Mouse (Mus musculus): ENCODE results near the gene Lamtor3. TPM values are rescaled to one million over a fixed set of nuclear protein-coding genes. Genes with fewer than 3 reads are reported as not detected.
"Not testable (repeated sequence)": the region's sequence is repeated elsewhere in the genome, so short reads cannot be mapped to it uniquely, and the experiment has no call there.

Gene Lamtor3
- polyA plus RNA-seq, 1 experiment, result 52.1 TPM

DNA sequence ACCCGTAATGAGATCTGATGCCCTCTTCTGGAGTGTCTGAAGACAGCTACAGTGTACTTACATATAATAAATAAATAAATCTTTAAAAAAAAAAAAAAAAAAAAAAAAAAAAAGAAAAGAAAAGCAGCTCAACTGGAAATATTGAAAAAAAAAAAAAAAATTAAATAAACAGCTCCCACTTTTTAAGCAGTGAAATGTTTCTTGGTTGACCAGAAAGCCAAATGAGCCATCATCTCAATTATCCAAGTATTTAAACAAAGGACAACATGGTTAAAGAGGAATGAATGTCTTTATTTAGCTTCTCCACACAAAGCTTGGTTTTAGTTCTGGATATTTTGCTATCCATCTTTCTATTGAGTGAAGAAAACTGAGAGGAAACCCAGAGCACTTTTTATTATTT is 3.7 kb upstream of the Lamtor3 start:
- H3K4me1 ChIP-seq (ENCODE audit: control insufficient read depth, insufficient read depth, insufficient read length, low read length); H3K4me3 ChIP-seq (ENCODE audit: insufficient read depth, low read depth, low read length): not testable (repeated sequence)

DNA sequence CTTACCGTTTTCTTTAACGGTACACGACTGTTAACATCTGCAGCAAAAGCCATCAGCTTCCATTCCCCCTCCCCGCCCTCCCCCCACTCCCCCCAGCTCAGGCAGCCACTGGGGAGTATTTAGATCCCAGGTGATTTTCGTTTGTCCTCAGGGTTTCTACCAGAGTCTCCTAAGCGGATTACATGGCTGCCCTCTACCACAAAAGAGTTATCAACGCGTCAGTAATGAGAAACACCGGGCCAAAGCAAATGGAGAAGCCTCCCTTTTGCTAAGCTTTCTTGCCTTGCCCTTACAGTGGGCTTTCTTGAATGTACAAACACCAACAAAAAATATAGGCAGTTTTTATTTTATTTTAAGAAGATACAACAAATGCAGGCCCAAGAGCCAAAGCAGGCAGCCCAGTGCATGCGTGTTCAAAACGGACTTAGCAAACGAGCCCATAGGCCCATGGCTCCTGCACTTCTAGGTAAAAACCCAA is 573 bp upstream of the Lamtor3 start:
- H3K27ac ChIP-seq (replicated peaks; ENCODE audit: low read depth, low read length), result peak overlapping the region; percentile 62
- H3K4me3 ChIP-seq (ENCODE audit: insufficient read depth, low read depth, low read length), result peak overlapping the region; percentile 98
- H3K4me1 ChIP-seq (ENCODE audit: control insufficient read depth, insufficient read depth, insufficient read length, low read length), result no peaks in the 10 kb centered on the region

More for the DNA sequence above, 3.7 kb upstream of the Lamtor3 start:
- not testable (repeated sequence) for H3K27ac ChIP-seq (replicated peaks; ENCODE audit: low read depth, low read length)

GRCm38 (mm10) chr3:137918932-137919311 is 616 bp downstream of the Lamtor3 start:
- no peaks in the 10 kb centered on the region for H3K4me1 ChIP-seq (ENCODE audit: control insufficient read depth, insufficient read depth, insufficient read length, low read length)
- peak overlapping the region; percentile 80 for H3K27ac ChIP-seq (replicated peaks; ENCODE audit: low read depth, low read length)

DNA sequence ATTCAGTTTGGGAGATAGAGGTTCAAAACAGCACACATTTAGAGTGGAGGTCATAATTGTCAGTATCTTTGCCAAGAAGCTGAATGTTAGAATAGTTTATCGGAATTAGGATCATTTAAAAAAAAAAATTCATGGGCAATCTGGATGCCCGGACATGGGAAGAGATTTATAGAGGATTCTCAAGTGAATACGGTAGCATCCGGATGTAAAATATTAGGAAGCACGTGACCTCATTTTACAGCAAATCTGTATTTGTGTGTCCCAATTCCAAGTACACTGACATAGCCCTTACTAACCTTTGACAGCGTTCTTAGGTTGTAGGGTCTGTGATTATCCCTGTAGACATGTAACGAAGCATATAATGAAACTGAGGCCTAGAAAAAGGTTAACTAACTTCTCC is 1.1 kb downstream of the Lamtor3 start:
- Histone ChIP-seq H3K4me1 (ENCODE audit: control insufficient read depth, insufficient read depth, insufficient read length, low read length) (no peaks in the 10 kb centered on the region), H3K27ac (replicated peaks; ENCODE audit: low read depth, low read length) (no peak overlapping the region), H3K4me3 (ENCODE audit: insufficient read depth, low read depth, low read length) (peak overlapping the region; percentile 98)

More at GRCm38 (mm10) chr3:137918932-137919311, 616 bp downstream of the Lamtor3 start:
- H3K4me3 ChIP-seq (ENCODE audit: insufficient read depth, low read depth, low read length), result peak overlapping the region; percentile 98

DNA sequence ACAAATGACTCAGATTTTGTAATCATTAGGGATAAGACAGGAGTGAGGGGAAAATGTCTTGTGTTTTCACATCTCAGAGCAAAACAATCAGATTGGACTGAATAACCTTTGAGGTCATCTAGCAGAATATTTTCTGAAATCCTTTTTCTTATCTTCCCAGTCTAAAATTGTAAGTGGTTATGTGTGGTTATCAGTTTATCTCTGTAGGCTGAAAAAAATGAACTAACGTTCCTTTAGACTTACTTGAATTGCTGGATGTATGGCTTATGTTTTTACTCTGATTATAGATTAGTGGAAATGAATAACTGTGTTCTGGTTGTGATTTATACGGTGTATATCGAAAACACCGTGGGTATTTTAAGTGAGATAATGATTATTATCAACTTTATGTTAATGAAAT is 2.3 kb downstream of the Lamtor3 start:
- no peak overlapping the region for H3K4me3 ChIP-seq (ENCODE audit: insufficient read depth, low read depth, low read length)
- H3K27ac ChIP-seq (replicated peaks; ENCODE audit: low read depth, low read length), result no peak overlapping the region
- H3K4me1 ChIP-seq (ENCODE audit: control insufficient read depth, insufficient read depth, insufficient read length, low read length), result no peaks in the 10 kb centered on the region

GRCm38 (mm10) chr3:137927010-137927409 is 8.7 kb downstream of the Lamtor3 start:
- Histone ChIP-seq H3K4me3 (ENCODE audit: insufficient read depth, low read depth, low read length) (no peak overlapping the region), H3K27ac (replicated peaks; ENCODE audit: low read depth, low read length) (no peak overlapping the region), H3K4me1 (ENCODE audit: control insufficient read depth, insufficient read depth, insufficient read length, low read length) (no peaks in the 10 kb centered on the region)

DNA sequence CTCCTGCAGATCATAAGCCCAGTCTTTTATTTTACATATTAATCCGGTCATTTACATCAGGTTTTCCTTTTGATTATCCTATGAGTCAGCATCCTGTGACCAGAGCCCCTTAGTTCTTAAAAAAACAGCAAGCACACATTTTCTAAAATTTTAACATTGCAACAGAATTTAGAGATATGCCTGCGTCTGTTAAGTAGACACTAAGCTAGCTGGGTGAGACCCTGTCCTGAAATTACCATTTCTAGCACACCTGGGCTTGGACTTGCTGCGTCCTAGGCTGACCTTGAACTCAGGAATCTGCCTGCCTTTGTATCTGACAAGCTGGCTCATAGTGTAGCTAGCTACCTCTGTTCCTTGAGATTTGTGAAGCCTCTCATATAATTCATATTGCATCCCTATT is 11.6 kb downstream of the Lamtor3 start:
- Histone ChIP-seq H3K27ac (replicated peaks; ENCODE audit: low read depth, low read length) (no peak overlapping the region), H3K4me3 (ENCODE audit: insufficient read depth, low read depth, low read length) (no peak overlapping the region), H3K4me1 (ENCODE audit: control insufficient read depth, insufficient read depth, insufficient read length, low read length) (no peaks in the 10 kb centered on the region)

DNA sequence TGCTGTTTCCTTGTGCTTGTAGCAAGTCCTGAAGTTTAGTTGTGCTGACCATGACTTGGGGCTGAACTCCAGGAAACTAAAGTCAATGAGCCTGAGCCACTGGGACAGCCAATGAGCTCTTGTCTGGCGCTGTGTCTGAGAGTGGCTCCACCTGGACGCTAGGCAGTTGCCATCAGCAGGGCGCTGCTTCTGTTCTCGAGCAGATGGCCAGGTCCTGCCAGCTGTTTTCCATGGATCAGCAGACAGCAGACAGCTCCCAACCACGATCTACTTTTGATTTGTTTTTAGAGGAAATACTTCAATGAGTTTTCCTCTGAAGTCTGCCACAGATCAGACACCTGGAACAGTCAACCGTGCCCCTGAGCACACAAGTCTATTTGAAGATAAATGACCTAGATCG is 14.4 kb downstream of the Lamtor3 start:
- H3K27ac ChIP-seq (replicated peaks; ENCODE audit: low read depth, low read length), result no peak overlapping the region
- H3K4me1 ChIP-seq (ENCODE audit: control insufficient read depth, insufficient read depth, insufficient read length, low read length), result no peaks in the 10 kb centered on the region
- H3K4me3 ChIP-seq (ENCODE audit: insufficient read depth, low read depth, low read length), result no peak overlapping the region

DNA sequence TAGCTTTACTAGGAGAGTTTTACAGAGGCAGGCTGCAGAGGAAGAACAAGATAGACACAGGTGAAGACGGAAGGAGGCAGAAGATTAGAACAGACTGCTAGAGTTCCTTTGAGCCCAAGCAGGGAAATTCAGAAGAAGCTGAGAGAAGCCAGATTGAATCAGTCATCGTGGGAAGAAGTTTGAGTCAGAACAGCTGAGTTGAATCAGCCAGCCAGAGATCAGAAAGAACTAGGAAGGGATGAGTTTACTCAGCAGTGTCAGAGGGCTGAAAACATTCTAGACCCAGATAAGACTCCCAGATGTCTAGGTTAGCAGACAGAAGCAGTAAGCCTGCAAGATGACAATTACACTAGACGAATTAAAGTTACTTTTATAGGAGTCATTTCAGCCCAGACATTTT is 15.7 kb downstream of the Lamtor3 start:
- H3K4me3 ChIP-seq (ENCODE audit: insufficient read depth, low read depth, low read length), result no peak overlapping the region
- H3K27ac ChIP-seq (replicated peaks; ENCODE audit: low read depth, low read length), result no peak overlapping the region
- no peaks in the 10 kb centered on the region for H3K4me1 ChIP-seq (ENCODE audit: control insufficient read depth, insufficient read depth, insufficient read length, low read length)

DNA sequence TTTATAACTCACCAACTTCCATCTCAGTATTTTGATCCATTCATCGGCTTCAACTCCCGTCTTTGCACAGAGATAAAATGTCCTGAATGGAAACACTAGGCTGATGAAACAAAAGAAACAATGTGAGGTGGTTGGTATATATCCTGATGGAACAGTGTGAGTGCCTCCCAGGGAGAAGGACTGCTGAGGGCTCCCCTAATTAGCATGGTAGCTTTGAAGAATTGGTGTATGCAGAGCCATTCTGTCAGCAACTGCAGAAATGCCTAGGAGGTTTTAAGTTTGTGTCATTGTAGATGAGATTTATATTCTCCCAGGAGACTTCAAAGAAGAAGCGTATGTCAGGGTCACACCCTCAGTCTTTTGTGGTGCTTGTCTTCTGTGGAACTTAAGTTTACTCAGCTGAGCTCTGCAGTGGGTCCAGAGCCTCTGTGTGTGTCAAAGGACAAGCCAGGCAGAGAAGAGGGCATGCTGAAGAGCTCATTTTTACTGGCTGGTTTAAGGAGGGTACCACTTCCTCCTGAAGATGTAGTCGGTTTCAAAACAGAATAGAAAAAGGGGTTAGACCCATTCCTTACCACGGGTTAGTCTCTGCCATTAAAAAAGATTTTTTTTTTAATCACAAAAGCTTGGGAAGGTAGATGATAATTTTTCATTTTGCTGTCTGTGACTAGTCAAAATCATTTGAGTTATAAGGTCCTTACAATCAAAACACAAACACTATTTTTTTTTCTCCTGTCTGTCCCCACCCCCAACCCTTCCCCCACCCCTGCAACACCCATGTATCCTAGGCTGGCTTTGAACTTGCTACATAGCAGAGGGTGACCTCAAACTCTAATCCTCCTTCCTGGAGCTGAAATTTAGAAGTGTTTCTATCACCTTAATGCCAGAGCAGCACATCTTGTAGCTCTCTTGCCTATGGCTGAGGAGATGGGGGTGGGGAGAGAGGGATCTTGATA is 17.5 kb downstream of the Lamtor3 start:
- Histone ChIP-seq H3K4me1 (ENCODE audit: control insufficient read depth, insufficient read depth, insufficient read length, low read length) (no peaks in the 10 kb centered on the region), H3K4me3 (ENCODE audit: insufficient read depth, low read depth, low read length) (no peak overlapping the region), H3K27ac (replicated peaks; ENCODE audit: low read depth, low read length) (no peak overlapping the region)

DNA sequence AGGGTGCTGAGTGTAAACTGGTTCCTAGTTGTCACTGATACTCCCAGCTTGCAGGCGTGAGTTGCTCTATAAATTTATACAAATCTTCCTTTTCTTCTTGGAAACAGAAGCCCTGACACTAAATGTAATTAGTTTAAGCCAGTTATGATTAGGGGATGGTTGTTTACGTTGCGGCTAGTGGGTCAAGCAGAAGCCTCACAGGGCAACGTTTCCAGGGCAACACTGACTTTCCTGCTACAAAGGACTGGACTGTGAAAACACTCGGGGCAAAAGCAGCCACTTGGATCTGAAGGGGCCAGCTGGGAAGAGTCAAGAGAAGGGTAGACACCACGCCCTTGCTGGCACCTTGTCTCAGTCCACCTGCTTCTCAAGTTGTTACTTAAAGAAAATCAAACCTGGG is 18.2 kb downstream of the Lamtor3 start:
- H3K27ac ChIP-seq (replicated peaks; ENCODE audit: low read depth, low read length), result no peak overlapping the region
- no peaks in the 10 kb centered on the region for H3K4me1 ChIP-seq (ENCODE audit: control insufficient read depth, insufficient read depth, insufficient read length, low read length)
- no peak overlapping the region for H3K4me3 ChIP-seq (ENCODE audit: insufficient read depth, low read depth, low read length)

GRCm38 (mm10) chr3:137938608-137939007 is 20.3 kb downstream of the Lamtor3 start:
- no peaks in the 10 kb centered on the region for H3K4me1 ChIP-seq (ENCODE audit: control insufficient read depth, insufficient read depth, insufficient read length, low read length)
- H3K4me3 ChIP-seq (ENCODE audit: insufficient read depth, low read depth, low read length), result no peak overlapping the region
- H3K27ac ChIP-seq (replicated peaks; ENCODE audit: low read depth, low read length), result no peak overlapping the region

DNA sequence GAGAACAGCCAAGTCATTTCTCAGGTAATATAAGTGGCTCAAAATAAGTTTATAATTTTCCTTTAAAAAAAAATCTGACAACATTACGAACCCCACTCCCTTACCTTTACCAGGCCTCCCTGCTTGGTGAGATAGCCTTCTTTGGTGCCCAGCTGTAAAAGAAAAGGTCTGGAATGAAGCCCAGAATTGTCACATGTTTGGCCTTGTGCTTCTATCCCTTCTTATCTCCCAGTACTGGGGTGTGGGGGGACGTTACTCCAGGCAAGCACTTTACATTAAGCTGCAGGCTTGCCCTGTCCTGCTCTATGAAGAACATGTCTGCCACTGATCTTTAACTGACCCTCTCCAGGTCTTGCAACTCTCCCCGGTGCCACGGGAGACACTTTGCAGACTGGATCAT is 22.5 kb downstream of the Lamtor3 start:
- H3K4me3 ChIP-seq (ENCODE audit: insufficient read depth, low read depth, low read length), result no peak overlapping the region
- H3K27ac ChIP-seq (replicated peaks; ENCODE audit: low read depth, low read length), result no peak overlapping the region
- H3K4me1 ChIP-seq (ENCODE audit: control insufficient read depth, insufficient read depth, insufficient read length, low read length), result no peaks in the 10 kb centered on the region

DNA sequence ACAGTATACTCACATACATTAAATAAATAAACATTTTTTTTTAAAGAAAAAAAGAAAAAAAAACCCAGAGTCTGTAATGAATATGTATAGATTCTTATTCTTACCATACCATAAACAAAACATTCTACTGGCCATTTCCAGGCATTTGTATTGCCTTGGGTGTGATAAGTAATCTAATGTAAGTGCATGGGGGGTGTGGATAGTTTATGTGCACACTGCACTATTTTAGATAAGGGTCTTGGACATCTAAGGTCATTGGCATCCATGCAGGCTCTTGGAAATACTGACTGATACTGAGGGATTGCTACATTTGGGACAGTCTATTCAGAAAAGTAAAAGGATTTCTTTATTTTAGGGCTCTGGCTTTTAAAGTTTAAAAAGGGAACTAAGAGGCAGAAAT is 23.2 kb downstream of the Lamtor3 start:
- Histone ChIP-seq H3K27ac (replicated peaks; ENCODE audit: low read depth, low read length) (no peak overlapping the region), H3K4me3 (ENCODE audit: insufficient read depth, low read depth, low read length) (no peak overlapping the region), H3K4me1 (ENCODE audit: control insufficient read depth, insufficient read depth, insufficient read length, low read length) (no peaks in the 10 kb centered on the region)

- no peak overlapping the region for H3K27ac ChIP-seq (replicated peaks; ENCODE audit: low read depth, low read length)
- H3K4me3 ChIP-seq (ENCODE audit: insufficient read depth, low read depth, low read length), result no peak overlapping the region
- H3K4me1 ChIP-seq (ENCODE audit: control insufficient read depth, insufficient read depth, insufficient read length, low read length), result no peaks in the 10 kb centered on the region
Observed at GRCm38 (mm10) chr3:137942098-137942622, 23.9 kb downstream of the Lamtor3 start.

DNA sequence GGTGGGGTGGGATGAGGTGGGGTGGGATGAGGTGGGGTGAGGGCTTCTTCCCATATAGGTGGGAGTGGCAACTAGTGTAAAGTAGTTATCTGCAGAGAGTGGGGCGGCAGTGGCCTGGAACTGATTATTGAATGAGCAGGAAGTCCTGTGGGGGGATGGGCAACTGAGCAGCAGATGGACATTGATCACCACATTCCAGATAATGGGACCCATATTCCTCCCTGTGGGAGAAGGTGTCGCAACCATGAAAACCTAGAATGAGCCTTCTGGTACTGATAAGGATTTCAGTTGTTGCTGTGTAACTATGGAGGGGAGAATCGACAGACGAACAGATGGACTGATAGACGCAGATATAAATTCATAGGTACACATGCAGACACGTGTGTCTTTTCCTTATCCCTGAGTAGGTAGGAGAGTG is 25.4 kb downstream of the Lamtor3 start:
- H3K27ac ChIP-seq (replicated peaks; ENCODE audit: low read depth, low read length), result no peak overlapping the region
- no peak overlapping the region for H3K4me3 ChIP-seq (ENCODE audit: insufficient read depth, low read depth, low read length)
- H3K4me1 ChIP-seq (ENCODE audit: control insufficient read depth, insufficient read depth, insufficient read length, low read length), result no peaks in the 10 kb centered on the region
